Mouse (Mus musculus) erythroblast, embryonic 14.5 days (primary cell): Measurements from ENCODE around the gene Zyg11b. TPM values are rescaled to one million over a fixed set of nuclear protein-coding genes. Genes with fewer than 3 reads are reported as not detected.

Source experiments
- H3K27me3 ChIP-seq: 2 replicates; pipeline ENCODE4 v1.6.1; 2012; ENCODE audit warnings: inconsistent platforms; ENCODE audit not compliant: control insufficient read depth
- H3K36me3 ChIP-seq: 2 replicates; pipeline ENCODE4 v1.6.1; 2012; ENCODE audit warnings: mild to moderate bottlenecking, inconsistent platforms; ENCODE audit not compliant: control insufficient read depth
- H3K4me1 ChIP-seq: 2 replicates; pipeline ENCODE4 v1.6.1; 2012; ENCODE audit warnings: inconsistent platforms; ENCODE audit not compliant: control insufficient read depth
- H3K4me3 ChIP-seq: replicated peaks from 2 replicates; pipeline ENCODE3; 2012; ENCODE audit warnings: moderate library complexity, mild to moderate bottlenecking, inconsistent platforms
- H3K9me3 ChIP-seq: 2 replicates; pipeline ENCODE4 v1.6.1; 2012; ENCODE audit warnings: low read length, inconsistent platforms, mixed read lengths; ENCODE audit not compliant: control insufficient read depth
- GATA1 ChIP-seq: IDR thresholded peaks from 2 replicates; pipeline ENCODE4 v1.6.1; 2012; ENCODE audit warnings: low read length, inconsistent platforms, mixed read lengths
- TAL1 ChIP-seq: IDR thresholded peaks from 3 replicates; pipeline ENCODE4 v1.6.1; 2012; ENCODE audit warnings: low read length, inconsistent platforms, mixed read lengths
- polyA plus RNA-seq: library from polyadenylated mRNA; stranded (reverse); fragments of >175 nt; gene quantifications from 2 replicates; pipeline ENCODE4 v1.2.3, GENCODE M21; 2012

The Zyg11b gene
- polyA plus RNA-seq, 1 experiment = 0.02 TPM

GRCm38 (mm10) chr4:108338321-108338733 lies 37.4 kb upstream of the Zyg11b start:
- no peak overlapping the region for H3K4me3 ChIP-seq
- peaks cover 7% of the 10 kb centered on the region for H3K4me1 ChIP-seq
- H3K9me3 ChIP-seq = no peaks in the 10 kb centered on the region
- H3K27me3 ChIP-seq = no peaks in the 10 kb centered on the region
- TF ChIP-seq TAL1 = no peak
- TF ChIP-seq GATA1 = no peak
- H3K36me3 ChIP-seq = peaks cover 44% of the 10 kb centered on the region

DNA sequence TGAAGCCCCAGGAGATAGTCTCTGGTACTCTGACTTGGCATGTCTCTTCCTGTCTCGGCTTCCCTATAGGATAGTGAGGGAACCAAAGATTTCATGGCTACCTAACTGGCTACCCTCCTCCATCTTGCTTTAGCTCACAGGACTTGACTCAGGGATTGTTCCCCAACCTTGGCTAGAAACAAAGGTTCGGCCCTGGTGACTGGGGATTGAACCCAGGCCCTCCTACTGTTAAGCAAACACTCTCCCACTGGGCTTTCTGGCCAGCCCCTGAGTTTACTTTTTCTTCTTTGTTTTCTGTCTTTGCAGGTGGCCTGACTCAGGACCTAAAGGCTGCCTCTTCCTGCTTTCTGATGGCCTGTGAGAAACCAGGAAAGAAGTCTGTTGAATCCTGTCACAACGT lies 36.9 kb upstream of the Zyg11b start:
- no peaks in the 10 kb centered on the region for H3K9me3 ChIP-seq
- TF ChIP-seq TAL1 = no peak
- TF ChIP-seq GATA1 = no peak
- H3K36me3 ChIP-seq = peaks cover 44% of the 10 kb centered on the region
- peaks cover 7% of the 10 kb centered on the region for H3K4me1 ChIP-seq
- no peak overlapping the region for H3K4me3 ChIP-seq
- H3K27me3 ChIP-seq = no peaks in the 10 kb centered on the region

DNA sequence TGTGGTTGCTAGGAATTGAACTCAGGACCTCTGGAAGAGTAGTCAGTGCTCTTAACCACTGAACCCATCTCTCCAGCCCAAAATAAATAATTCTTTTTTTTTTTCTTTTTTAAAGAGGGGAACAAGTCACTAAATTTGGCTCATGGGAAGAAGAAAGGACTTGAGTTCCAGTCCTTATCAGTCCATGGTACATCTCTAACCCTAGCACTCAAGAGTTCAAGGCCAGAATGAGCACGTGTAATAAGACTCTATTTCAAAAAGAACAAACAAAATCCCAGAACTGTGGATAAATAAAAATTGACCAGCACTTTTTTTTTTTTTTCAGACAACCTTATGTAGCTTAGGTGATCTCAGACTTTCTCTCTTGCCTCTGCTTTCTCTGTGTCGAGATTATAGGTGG lies 35.9 kb upstream of the Zyg11b start:
- TF ChIP-seq TAL1 (no peak), GATA1 (no peak)
- Histone ChIP-seq H3K36me3 (peaks cover 49% of the 10 kb centered on the region), H3K4me1 (peaks cover 7% of the 10 kb centered on the region), H3K27me3 (no peaks in the 10 kb centered on the region), H3K9me3 (no peaks in the 10 kb centered on the region), H3K4me3 (no peak overlapping the region)

DNA sequence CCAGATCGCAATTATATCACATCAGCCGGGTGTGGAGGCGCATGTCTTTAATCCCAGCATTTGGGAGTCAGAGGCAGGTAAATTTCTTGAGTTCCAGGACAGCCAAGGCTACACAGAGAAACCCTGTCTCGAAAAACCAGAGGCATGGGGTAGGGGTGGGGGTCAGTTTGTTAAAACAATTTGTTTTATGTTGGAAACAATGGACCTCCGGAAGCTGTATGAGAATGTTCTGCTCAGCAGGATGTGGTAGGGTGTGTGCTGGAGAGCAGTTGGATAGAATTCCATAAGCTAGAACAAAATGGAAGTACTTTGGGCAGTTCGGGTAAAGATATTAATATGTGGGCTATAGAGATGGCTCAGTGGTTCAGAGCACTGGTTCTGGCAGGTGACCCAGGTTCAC lies 34.5 kb upstream of the Zyg11b start:
- H3K9me3 ChIP-seq = no peaks in the 10 kb centered on the region
- H3K4me3 ChIP-seq = no peak overlapping the region
- H3K4me1 ChIP-seq = peaks cover 12% of the 10 kb centered on the region
- TF ChIP-seq GATA1 = no peak
- peaks cover 54% of the 10 kb centered on the region for H3K36me3 ChIP-seq
- no peaks in the 10 kb centered on the region for H3K27me3 ChIP-seq

- TF ChIP-seq GATA1 = no peak
- TF ChIP-seq TAL1 = no peak
- H3K4me1 ChIP-seq = peaks cover 31% of the 10 kb centered on the region
- H3K27me3 ChIP-seq = no peaks in the 10 kb centered on the region
- H3K36me3 ChIP-seq = peaks cover 34% of the 10 kb centered on the region
- no peaks in the 10 kb centered on the region for H3K9me3 ChIP-seq
- no peak overlapping the region for H3K4me3 ChIP-seq
Measured at GRCm38 (mm10) chr4:108332041-108332440, 31.1 kb upstream of the Zyg11b start.

GRCm38 (mm10) chr4:108329840-108330239 lies 28.9 kb upstream of the Zyg11b start:
- TF ChIP-seq TAL1 (no peak), GATA1 (no peak)
- H3K4me1 ChIP-seq = peaks cover 24% of the 10 kb centered on the region
- no peaks in the 10 kb centered on the region for H3K9me3 ChIP-seq
- H3K4me3 ChIP-seq = no peak overlapping the region
- H3K36me3 ChIP-seq = peaks cover 24% of the 10 kb centered on the region
- no peaks in the 10 kb centered on the region for H3K27me3 ChIP-seq

DNA sequence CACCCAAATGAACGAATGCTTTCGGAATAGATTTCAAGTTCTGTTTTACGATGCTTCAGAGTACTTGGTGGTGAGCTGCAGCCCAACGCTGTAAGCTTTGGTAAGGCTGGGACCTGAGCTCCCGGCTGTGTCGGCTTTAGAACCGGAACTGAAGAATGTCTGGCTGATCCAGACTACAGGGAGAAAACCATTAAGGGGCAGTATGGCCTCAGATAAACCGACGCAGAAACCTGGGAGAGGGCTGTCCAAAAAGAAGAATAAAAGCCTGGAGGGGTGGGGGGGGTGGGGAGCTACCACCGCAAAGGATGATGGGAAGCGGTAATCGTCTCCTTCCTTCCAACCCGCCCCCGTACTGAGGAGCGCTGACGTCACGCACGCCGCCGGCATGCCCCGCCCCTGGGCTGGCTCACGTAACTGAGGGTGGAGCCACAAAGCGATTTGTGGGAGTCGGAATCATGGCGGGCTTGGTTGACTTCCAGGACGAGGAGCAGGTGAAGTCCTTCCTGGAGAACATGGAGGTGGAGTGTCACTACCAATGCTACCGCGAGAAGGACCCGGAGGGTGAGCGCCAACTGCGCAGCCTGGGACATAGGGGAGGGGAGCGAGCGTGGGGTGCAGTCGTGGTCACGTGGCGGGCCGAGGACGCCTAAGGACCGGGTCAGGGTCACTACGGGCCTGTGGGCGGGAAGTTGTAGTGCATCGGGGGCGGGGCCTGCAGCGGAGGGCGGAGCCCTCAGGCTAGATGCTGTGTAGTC lies 27.0 kb upstream of the Zyg11b start, which contains the start of gene Coa7:
Gene Coa7, plus strand, starts transcription at position 411 of the 755 bp plus-strand sequence.
- H3K36me3 ChIP-seq = peaks cover 14% of the 10 kb centered on the region
- TF ChIP-seq TAL1 (no peak), GATA1 (no peak)
- no peaks in the 10 kb centered on the region for H3K27me3 ChIP-seq
- H3K9me3 ChIP-seq = no peaks in the 10 kb centered on the region
- peak within 1 kb of the TSS; percentile 81 for H3K4me3 ChIP-seq
- H3K4me1 ChIP-seq = peaks cover 24% of the 10 kb centered on the region

DNA sequence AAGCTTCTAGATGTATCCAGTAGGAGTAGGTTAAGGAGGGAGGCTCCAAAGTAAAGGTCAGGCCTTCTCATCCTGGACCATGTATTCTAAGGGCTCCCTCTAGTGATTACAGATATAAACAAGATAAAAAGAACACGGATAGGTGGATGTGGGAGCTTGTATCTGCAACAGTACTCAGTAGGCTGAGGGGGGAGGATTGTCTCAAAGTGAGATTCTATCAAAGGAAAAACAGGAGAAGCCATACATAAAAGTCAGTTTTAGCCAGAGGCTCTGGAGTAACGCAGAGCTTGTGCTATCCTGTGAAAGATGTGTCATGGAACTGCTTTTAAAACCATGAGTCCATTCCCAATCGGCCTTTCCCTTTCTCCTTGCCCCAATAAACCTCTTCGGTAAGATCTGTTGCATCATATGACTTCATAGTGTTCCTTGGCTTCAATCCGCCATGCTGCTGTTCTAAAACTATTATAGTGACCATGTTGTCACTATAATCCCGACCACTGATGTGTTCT lies 26.2 kb upstream of the Zyg11b start:
- Histone ChIP-seq H3K4me1 (peaks cover 24% of the 10 kb centered on the region), H3K27me3 (no peaks in the 10 kb centered on the region), H3K36me3 (peaks cover 12% of the 10 kb centered on the region), H3K9me3 (no peaks in the 10 kb centered on the region), H3K4me3 (peak overlapping the region; percentile 81)
- TF ChIP-seq GATA1 = no peak
- TF ChIP-seq TAL1 = no peak

GRCm38 (mm10) chr4:108323588-108323987 lies 22.7 kb upstream of the Zyg11b start:
- no peak overlapping the region for H3K4me3 ChIP-seq
- peaks cover 13% of the 10 kb centered on the region for H3K4me1 ChIP-seq
- TF ChIP-seq GATA1 = no peak
- TF ChIP-seq TAL1 = no peak
- H3K9me3 ChIP-seq = peaks cover 3% of the 10 kb centered on the region
- no peaks in the 10 kb centered on the region for H3K36me3 ChIP-seq
- no peaks in the 10 kb centered on the region for H3K27me3 ChIP-seq
